ENCODE assay signal across 8 mouse cellular contexts in the genomic region with DNA sequence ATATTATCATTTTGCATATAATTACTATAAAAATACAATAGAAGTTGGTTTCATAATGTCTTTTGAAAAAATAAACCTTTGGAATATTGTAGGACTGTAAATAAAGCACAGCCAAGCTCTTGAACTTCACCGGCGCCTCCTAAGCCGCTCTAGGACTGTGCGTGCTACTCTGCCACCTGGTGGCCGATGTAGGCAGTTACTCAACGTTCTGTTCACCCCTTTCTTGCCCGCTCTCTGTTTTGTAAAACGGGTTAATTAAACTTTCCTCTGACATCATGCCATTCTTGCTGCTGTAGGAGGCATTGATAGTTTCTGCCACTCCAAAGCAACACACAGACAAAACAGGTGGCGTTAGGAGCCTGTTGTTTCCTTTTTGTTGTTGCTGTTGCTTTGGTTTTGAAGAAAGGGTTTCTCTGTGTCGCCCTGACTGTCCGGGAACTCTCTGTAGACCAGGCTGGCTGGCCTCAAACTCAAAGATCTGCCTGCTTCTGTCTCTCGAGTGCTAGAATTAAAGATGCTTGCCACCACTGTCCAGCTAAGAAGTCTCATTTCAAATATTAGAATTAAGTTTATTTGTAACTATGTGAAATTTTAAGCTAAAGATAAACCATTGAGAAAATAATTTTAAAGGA. TPM values are rescaled to one million over a fixed set of nuclear protein-coding genes. Genes with fewer than 3 reads are reported as not detected.
A peak's percentile ranks its signal among the peaks of the same experiment; 100 is the strongest.
DNase-seq lines count a peak whose midpoint lies in the region; ATAC-seq and TF ChIP-seq lines count a peak whose summit lies in the region.

No protein-coding gene starts in this region.

- no peaks in the 10 kb centered on the region for H3K9me3 ChIP-seq in embryonic facial prominence, embryonic 13.5 days
- no peaks in the 10 kb centered on the region for H3K9me3 ChIP-seq in heart, embryonic 14.5 days (ENCODE audit: control insufficient read depth, low read length)
- H3K9me3 ChIP-seq in liver, postnatal 0 days (ENCODE audit: low read length), result no peaks in the 10 kb centered on the region
- H3K9me3 ChIP-seq in neural tube, embryonic 13.5 days, result no peaks in the 10 kb centered on the region

- peak; percentile 86 for DNase-seq in kidney, postnatal 10 days
- DNase-seq in liver, postnatal 0 days, result peak; percentile 75

- no peak for TF ChIP-seq POLR2A in bone marrow, adult 2 months (IDR thresholded peaks at IDR 0.05; ENCODE audit: borderline replicate concordance, control insufficient read depth, low read depth, low read length)
- TF ChIP-seq POLR2A in testis, adult 2 months (IDR thresholded peaks at IDR 0.05; ENCODE audit: control insufficient read depth, low read depth, low read length), result no peak

- peaks cover 21% of the 10 kb centered on the region for H3K27me3 ChIP-seq in embryonic facial prominence, embryonic 13.5 days
- H3K27me3 ChIP-seq in heart, embryonic 14.5 days (ENCODE audit: control insufficient read depth, insufficient read depth, low read length), result peaks cover 10% of the 10 kb centered on the region; the same call in 1 of the 2 replicates
- peaks cover 10% of the 10 kb centered on the region; the same call in 1 of the 2 replicates for H3K27me3 ChIP-seq in liver, postnatal 0 days (ENCODE audit: insufficient read depth, low read length)
- H3K27me3 ChIP-seq in neural tube, embryonic 13.5 days, result no peaks in the 10 kb centered on the region
- H3K27me3 ChIP-seq in testis, adult 2 months (ENCODE audit: control insufficient read depth, insufficient read depth, low read length), result no peaks in the 10 kb centered on the region

- peak overlapping the region; percentile 45 for H3K4me2 ChIP-seq in embryonic facial prominence, embryonic 13.5 days
- peak overlapping the region; percentile 51 for H3K4me2 ChIP-seq in heart, embryonic 14.5 days (ENCODE audit: low read length)
- H3K4me2 ChIP-seq in liver, postnatal 0 days (ENCODE audit: low read depth, low read length), result no peak overlapping the region
- peak overlapping the region; percentile 35; the same call in 1 of the 2 replicates for H3K4me2 ChIP-seq in neural tube, embryonic 13.5 days

- H3K4me3 ChIP-seq in bone marrow, adult 2 months (replicated peaks; ENCODE audit: control insufficient read depth, low read depth, low read length), result no peak overlapping the region
- no peak overlapping the region for H3K4me3 ChIP-seq in embryonic facial prominence, embryonic 13.5 days
- H3K4me3 ChIP-seq in heart, embryonic 14.5 days (ENCODE audit: control insufficient read depth in 1 of 2, insufficient read depth in 1 of 2, low read depth in 1 of 2, low read length in 2 of 2), result no peak overlapping the region
- H3K4me3 ChIP-seq in liver, postnatal 0 days (ENCODE audit: low read depth, low read length), result no peak overlapping the region
- no peak overlapping the region for H3K4me3 ChIP-seq in neural tube, embryonic 13.5 days
- no peak overlapping the region for H3K4me3 ChIP-seq in testis, adult 2 months (ENCODE audit: control insufficient read depth, low read depth, low read length)

- WGBS in bone marrow, adult 2 months, result 14% methylated on average over 12 of the region's 12 CpGs
- 9% methylated on average over 12 of the region's 12 CpGs for WGBS in embryonic facial prominence, embryonic 13.5 days
- 11% methylated on average over 12 of the region's 12 CpGs for WGBS in heart, embryonic 14.5 days
- 14% methylated on average over 12 of the region's 12 CpGs for WGBS in liver, postnatal 0 days (ENCODE audit: insufficient replicate concordance)
- 13% methylated on average over 12 of the region's 12 CpGs for WGBS in neural tube, embryonic 13.5 days

- H3K4me1 ChIP-seq in bone marrow, adult 2 months (ENCODE audit: control insufficient read depth, insufficient read depth, low read length), result no peaks in the 10 kb centered on the region
- peaks cover 10% of the 10 kb centered on the region for H3K4me1 ChIP-seq in embryonic facial prominence, embryonic 13.5 days
- no peaks in the 10 kb centered on the region; a peak in 2 of 4 replicates for H3K4me1 ChIP-seq in heart, embryonic 14.5 days (ENCODE audit: control insufficient read depth in 2 of 2, insufficient read depth in 2 of 2, low read length in 2 of 2)
- H3K4me1 ChIP-seq in liver, postnatal 0 days (ENCODE audit: insufficient read depth), result no peaks in the 10 kb centered on the region
- peaks cover 17% of the 10 kb centered on the region for H3K4me1 ChIP-seq in neural tube, embryonic 13.5 days (replicated peaks)
- H3K4me1 ChIP-seq in testis, adult 2 months (ENCODE audit: control insufficient read depth, insufficient read depth, low read length), result no peaks in the 10 kb centered on the region

- peak; percentile 84 for ATAC-seq in CD4-positive, CD25-positive, alpha-beta regulatory T cell, adult 4 months
- peak; percentile 69; the same call in 1 of the 2 replicates for ATAC-seq in embryonic facial prominence, embryonic 13.5 days (ENCODE audit: insufficient number of reproducible peaks, insufficient read depth, low FRiP score, low TSS enrichment, low read depth)
- ATAC-seq in heart, embryonic 14.5 days (ENCODE audit: insufficient number of reproducible peaks, insufficient read depth, low FRiP score, low read depth), result no peak
- peak; percentile 65 for ATAC-seq in liver, postnatal 0 days
- ATAC-seq in neural tube, embryonic 13.5 days (ENCODE audit: low read depth), result peak; percentile 89

- TF ChIP-seq CTCF in bone marrow, adult 2 months (IDR thresholded peaks at IDR 0.05; ENCODE audit: control insufficient read depth, insufficient read depth, low read length), result peak; percentile 89
- TF ChIP-seq CTCF in liver, postnatal 0 days (IDR thresholded peaks at IDR 0.05; ENCODE audit: low read depth), result peak; percentile 87
- peak; percentile 88 for TF ChIP-seq CTCF in testis, adult 2 months (IDR thresholded peaks at IDR 0.05; ENCODE audit: control insufficient read depth, insufficient read depth, insufficient replicate concordance, low read depth, low read length)

- peak overlapping the region; percentile 59; the same call in 1 of the 2 replicates for H3K9ac ChIP-seq in embryonic facial prominence, embryonic 13.5 days
- H3K9ac ChIP-seq in heart, embryonic 14.5 days (ENCODE audit: low read length), result peak overlapping the region; percentile 54
- no peak overlapping the region for H3K9ac ChIP-seq in liver, postnatal 0 days (replicated peaks)
- no peak overlapping the region for H3K9ac ChIP-seq in neural tube, embryonic 13.5 days

- TF ChIP-seq EP300 in liver, postnatal 0 days (IDR thresholded peaks at IDR 0.05; ENCODE audit: low read depth), result no peak

- H3K27ac ChIP-seq in bone marrow, adult 2 months (ENCODE audit: control insufficient read depth, insufficient read depth, low read depth, low read length, poor library complexity), result no peak overlapping the region
- no peak overlapping the region for H3K27ac ChIP-seq in embryonic facial prominence, embryonic 13.5 days
- H3K27ac ChIP-seq in heart, embryonic 14.5 days (replicated peaks in 1 of 2; ENCODE audit: control insufficient read depth in 1 of 2, insufficient read depth in 1 of 2, low read depth in 2 of 2, low read length in 2 of 2), result no peak overlapping the region
- no peak overlapping the region for H3K27ac ChIP-seq in liver, postnatal 0 days (ENCODE audit: low read depth)
- no peak overlapping the region for H3K27ac ChIP-seq in neural tube, embryonic 13.5 days (replicated peaks)
- H3K27ac ChIP-seq in testis, adult 2 months (ENCODE audit: control insufficient read depth, insufficient read depth, low read depth, low read length), result no peak overlapping the region

- H3K36me3 ChIP-seq in embryonic facial prominence, embryonic 13.5 days, result peaks cover 1% of the 10 kb centered on the region; the same call in 1 of the 2 replicates
- H3K36me3 ChIP-seq in heart, embryonic 14.5 days (ENCODE audit: control insufficient read depth, insufficient read depth, low read length), result no peaks in the 10 kb centered on the region
- H3K36me3 ChIP-seq in liver, postnatal 0 days (replicated peaks; ENCODE audit: insufficient read depth, low read length), result no peaks in the 10 kb centered on the region
- 0 out of 2 replicates have a peak, but pooled peaks cover 3% of the 10 kb centered on the region for H3K36me3 ChIP-seq in neural tube, embryonic 13.5 days
- no peaks in the 10 kb centered on the region for H3K36me3 ChIP-seq in testis, adult 2 months (ENCODE audit: control insufficient read depth, insufficient read depth, low read length)

RNA-seq across cellular contexts. Expression of a gene that starts 24.1 kb away (rescaled TPM):
- 1 to 10 TPM; 3.6 to 4.1 TPM for polyA plus RNA-seq in CD4-positive, CD25-positive, alpha-beta regulatory T cell, adult 4 months (2017; shearing (Covaris generic))
- 2.0 and 4.5 TPM in 2 replicates for polyA plus RNA-seq in bone marrow, adult 2 months (2011; ENCODE audit: insufficient read depth, insufficient read length, low replicate concordance, missing spikeins)
- 22.4 and 23.7 TPM in 2 replicates for polyA plus RNA-seq in embryonic facial prominence, embryonic 13.5 days (2015; fragmentation: Nextera tagmentation; extraction: Ambion mirVana)
- polyA plus RNA-seq in heart, embryonic 14.5 days (2014; fragmentation: Nextera tagmentation; extraction: Ambion mirVana), result 12.8 and 14.4 TPM in 2 replicates
- polyA plus RNA-seq in liver, postnatal 0 days (2015; fragmentation: Nextera tagmentation; extraction: Ambion mirVana), result 27.5 and 27.9 TPM in 2 replicates
- 9.7 and 11.3 TPM in 2 replicates for polyA plus RNA-seq in neural tube, embryonic 13.5 days (2015; fragmentation: Nextera tagmentation; extraction: Ambion mirVana)
- 4.0 and 4.2 TPM in 2 replicates for polyA plus RNA-seq in testis, adult 2 months (2012; rRNA removed)

RNA-seq across cellular contexts. Expression of a gene that starts 24.4 kb away (rescaled TPM):
- 1 to 10 TPM; 5.2 to 9.1 TPM for polyA plus RNA-seq in CD4-positive, CD25-positive, alpha-beta regulatory T cell, adult 4 months (2017; shearing (Covaris generic))
- polyA plus RNA-seq in bone marrow, adult 2 months (2011; ENCODE audit: insufficient read depth, insufficient read length, low replicate concordance, missing spikeins), result 1.1 and 1.4 TPM in 2 replicates
- 16.7 and 19.8 TPM in 2 replicates for polyA plus RNA-seq in embryonic facial prominence, embryonic 13.5 days (2015; fragmentation: Nextera tagmentation; extraction: Ambion mirVana)
- 11.9 and 12.6 TPM in 2 replicates for polyA plus RNA-seq in heart, embryonic 14.5 days (2014; fragmentation: Nextera tagmentation; extraction: Ambion mirVana)
- 2.5 and 2.9 TPM in 2 replicates for polyA plus RNA-seq in liver, postnatal 0 days (2015; fragmentation: Nextera tagmentation; extraction: Ambion mirVana)
- polyA plus RNA-seq in neural tube, embryonic 13.5 days (2015; fragmentation: Nextera tagmentation; extraction: Ambion mirVana), result 8.6 and 14.6 TPM in 2 replicates
- polyA plus RNA-seq in testis, adult 2 months (2012; rRNA removed), result 2.9 and 7.6 TPM in 2 replicates

Comparison
In these comparisons a context has a peak if more than half of its experiments do, and no peak if none do; other contexts are left out.
1. H3K9ac ChIP-seq: peak in embryonic facial prominence, embryonic 13.5 days (single experiment) and heart, embryonic 14.5 days (single experiment); none in liver, postnatal 0 days (single experiment) and neural tube, embryonic 13.5 days (single experiment).
2. Peak in every context shown above with its lines, with median percentiles within 50 percentile points of each other: CTCF ChIP-seq.